Mouse (Mus musculus) CH12.LX (cell line): ENCODE results near the gene Adamtsl1. TPM values are rescaled to one million over a fixed set of nuclear protein-coding genes. Genes with fewer than 3 reads are reported as not detected.

Experiments used
- DNase-seq: peaks from one replicate; pipeline ENCODE4 v3.0.0-alpha.2; 2013; ENCODE audit errors: extremely low read depth
- H3K27ac ChIP-seq: 2 replicates; pipeline ENCODE4 v1.5.1; 2012; ENCODE audit warnings: low read depth, mild to moderate bottlenecking, control low read depth, moderate library complexity; ENCODE audit not compliant: insufficient read depth
- H3K27me3 ChIP-seq: replicated peaks from 2 replicates; pipeline ENCODE3; 2012; ENCODE audit warnings: inconsistent platforms
- H3K36me3 ChIP-seq, 2 experiments: replicated peaks in 1 of 2; 2 replicates each; pipeline versions ENCODE3 to v1.6.1; 2012; ENCODE audit warnings: inconsistent platforms in 1 of 2, low read length in 1 of 2, mild to moderate bottlenecking in 1 of 2, mixed read lengths in 1 of 2, moderate library complexity in 1 of 2; ENCODE audit not compliant: control insufficient read depth in 1 of 2, insufficient read depth in 1 of 2
- H3K4me1 ChIP-seq, 2 experiments: 2 replicates each; pipeline ENCODE4 v1.6.1; 2012; ENCODE audit warnings: inconsistent platforms in 1 of 2, moderate library complexity in 1 of 2; ENCODE audit not compliant: insufficient read depth in 2 of 2, control insufficient read depth in 1 of 2
- H3K4me2 ChIP-seq: 2 replicates; pipeline ENCODE4 v1.6.1; 2012; ENCODE audit warnings: low read depth, mild to moderate bottlenecking, control low read depth; ENCODE audit not compliant: poor library complexity, insufficient read depth, severe bottlenecking
- H3K4me3 ChIP-seq, 3 experiments: fragments of 150-350 bp in 1 of 3; sonication (generic) in 1 of 3; replicated peaks in 1 of 3; 2 replicates each; pipeline versions ENCODE3 to v1.5.1; 2011 to 2012; ENCODE audit warnings: low read depth in 2 of 3, low read length in 2 of 3, mild to moderate bottlenecking in 2 of 3, moderate library complexity in 2 of 3, control low read depth in 1 of 3, improper control_type of control experiment in 1 of 3, inconsistent platforms in 1 of 3, mixed read lengths in 1 of 3; ENCODE audit not compliant: poor library complexity in 1 of 3
- H3K79me2 ChIP-seq: replicated peaks from 2 replicates; pipeline ENCODE4 v1.6.1; 2012; ENCODE audit warnings: mild to moderate bottlenecking, moderate library complexity; ENCODE audit not compliant: control insufficient read depth, poor library complexity, insufficient read depth, severe bottlenecking; ENCODE audit errors: extremely low read depth
- H3K9ac ChIP-seq: 2 replicates; pipeline ENCODE4 v1.6.1; 2012; ENCODE audit warnings: low read depth, mild to moderate bottlenecking, control low read depth, moderate library complexity; ENCODE audit not compliant: insufficient read depth
- H3K9me3 ChIP-seq: replicated peaks from 2 replicates; pipeline ENCODE3; 2012; ENCODE audit warnings: low read length, inconsistent platforms, mixed read lengths
- BHLHE40 ChIP-seq: IDR thresholded peaks from 2 replicates; pipeline ENCODE4 v1.6.1; 2011; ENCODE audit warnings: mild to moderate bottlenecking, low read depth, low read length, improper control_type of control experiment
- CHD2 ChIP-seq: IDR thresholded peaks from 2 replicates; pipeline ENCODE4 v1.6.1; 2011; ENCODE audit warnings: low read length, improper control_type of control experiment
- CTCF ChIP-seq, 2 experiments: IDR thresholded peaks in 1 of 2; conservative IDR thresholded peaks in 1 of 2; 2 replicates each; pipeline ENCODE4 v1.5.1; 2011 to 2012; ENCODE audit warnings: low read depth in 2 of 2, low read length in 2 of 2, improper control_type of control experiment in 1 of 2, inconsistent platforms in 1 of 2, mild to moderate bottlenecking in 1 of 2, moderate library complexity in 1 of 2
- ELF1 ChIP-seq: IDR thresholded peaks from 2 replicates; pipeline ENCODE4 v1.6.1; 2014; ENCODE audit warnings: low read depth, mild to moderate bottlenecking, inconsistent platforms, low read length, improper control_type of control experiment
- EP300 ChIP-seq: IDR thresholded peaks from 2 replicates; pipeline ENCODE4 v1.6.1; 2011; ENCODE audit warnings: low read length, improper control_type of control experiment
- HCFC1 ChIP-seq: IDR thresholded peaks from 2 replicates; pipeline ENCODE4 v1.6.1; 2012; ENCODE audit warnings: low read depth, mild to moderate bottlenecking, inconsistent platforms, low read length, improper control_type of control experiment
- JUN ChIP-seq: IDR thresholded peaks from 2 replicates; pipeline ENCODE4 v1.6.1; 2011; ENCODE audit warnings: low read depth, mild to moderate bottlenecking, low read length, improper control_type of control experiment, moderate library complexity; ENCODE audit not compliant: insufficient read depth
- KAT2A ChIP-seq: IDR thresholded peaks from 2 replicates; pipeline ENCODE4 v1.6.1; 2012; ENCODE audit warnings: low read length, improper control_type of control experiment, inconsistent platforms; ENCODE audit not compliant: insufficient replicate concordance
- MAFK ChIP-seq: IDR thresholded peaks from 2 replicates; pipeline ENCODE4 v1.6.1; 2011; ENCODE audit warnings: low read length, improper control_type of control experiment; ENCODE audit not compliant: insufficient replicate concordance
- MAZ ChIP-seq: IDR thresholded peaks from 2 replicates; pipeline ENCODE4 v1.6.1; 2012; ENCODE audit warnings: low read depth, mild to moderate bottlenecking, inconsistent platforms, low read length, improper control_type of control experiment, moderate library complexity
- MEF2A ChIP-seq: IDR thresholded peaks from 2 replicates; pipeline ENCODE4 v1.6.1; 2014; ENCODE audit warnings: low read depth, mild to moderate bottlenecking, inconsistent platforms, low read length, improper control_type of control experiment, borderline replicate concordance
- MXI1 ChIP-seq: IDR thresholded peaks from 2 replicates; pipeline ENCODE4 v1.6.1; 2011; ENCODE audit warnings: mild to moderate bottlenecking, low read depth, low read length, improper control_type of control experiment
- MYC ChIP-seq: IDR thresholded peaks from 2 replicates; pipeline ENCODE4 v1.6.1; 2011; ENCODE audit warnings: low read depth, mild to moderate bottlenecking, improper control_type of control experiment, low read length
- NRF1 ChIP-seq: IDR thresholded peaks from 2 replicates; pipeline ENCODE4 v1.6.1; 2014; ENCODE audit warnings: low read depth, mild to moderate bottlenecking, inconsistent platforms, low read length, improper control_type of control experiment, moderate library complexity
- POLR2A ChIP-seq: IDR thresholded peaks from 2 replicates; pipeline ENCODE4 v1.6.1; 2011; ENCODE audit warnings: low read depth, mild to moderate bottlenecking, improper control_type of control experiment, low read length
- POLR2AphosphoS2 ChIP-seq: IDR thresholded peaks from 2 replicates; pipeline ENCODE4 v1.6.1; 2011; ENCODE audit warnings: low read depth, low read length, improper control_type of control experiment
- RAD21 ChIP-seq: IDR thresholded peaks from 2 replicates; pipeline ENCODE4 v1.6.1; 2011; ENCODE audit warnings: low read depth, mild to moderate bottlenecking, low read length, improper control_type of control experiment, moderate library complexity
- RCOR1 ChIP-seq: conservative IDR thresholded peaks from 2 replicates; pipeline ENCODE4 v1.6.1; 2012; ENCODE audit warnings: low read depth, mild to moderate bottlenecking, inconsistent platforms, low read length, improper control_type of control experiment
- SIN3A ChIP-seq: IDR thresholded peaks from 2 replicates; pipeline ENCODE4 v1.6.1; 2012; ENCODE audit warnings: low read length, improper control_type of control experiment, inconsistent platforms
- TBP ChIP-seq: conservative IDR thresholded peaks from 2 replicates; pipeline ENCODE4 v1.6.1; 2011; ENCODE audit warnings: low read depth, low read length, improper control_type of control experiment
- TCF12 ChIP-seq: IDR thresholded peaks from 2 replicates; pipeline ENCODE4 v1.6.1; 2014; ENCODE audit warnings: low read depth, mild to moderate bottlenecking, inconsistent platforms, low read length, improper control_type of control experiment
- USF1 ChIP-seq: IDR thresholded peaks from 2 replicates; pipeline ENCODE4 v1.6.1; 2014; ENCODE audit warnings: low read depth, mild to moderate bottlenecking, inconsistent platforms, low read length, improper control_type of control experiment
- USF2 ChIP-seq: conservative IDR thresholded peaks from 2 replicates; pipeline ENCODE4 v1.6.1; 2011; ENCODE audit warnings: low read depth, low read length, improper control_type of control experiment
- ZC3H11A ChIP-seq: IDR thresholded peaks from 2 replicates; pipeline ENCODE4 v1.6.1; 2012; ENCODE audit warnings: low read depth, mild to moderate bottlenecking, inconsistent platforms, low read length, improper control_type of control experiment
- ZNF384 ChIP-seq: IDR thresholded peaks from 2 replicates; pipeline ENCODE4 v1.6.1; 2012; ENCODE audit warnings: low read depth, low read length, improper control_type of control experiment, inconsistent platforms
- dilution Hi-C: fragments of 300-500 bp; cut with MboI; formaldehyde crosslinking; loops from 2 replicates; pipeline ENCODE4 v1.14.3; 2020; ENCODE audit warnings: low sequenced_read_pairs; ENCODE audit not compliant: extremely low pct_unique_long_range_greater_than_20kb, extremely low pct_ligation_motif_present
- in situ Hi-C: fragments of 300-500 bp; cut with MboI; formaldehyde crosslinking; loops from 3 replicates; pipeline ENCODE4 v1.14.3; 2019; ENCODE audit warnings: low sequenced_read_pairs, low pct_ligation_motif_present, low pct_unique_long_range_greater_than_20kb, mixed read lengths
- polyA plus RNA-seq: library from polyadenylated mRNA; unstranded; fragments of >175 nt; gene quantifications from 2 replicates; pipeline ENCODE4 v1.2.1, GENCODE M21; 2012; ENCODE audit warnings: low read depth; ENCODE audit not compliant: insufficient read length
- total RNA-seq, 2 experiments: library from RNA; depleted of rRNA; stranded (reverse); fragments of 300-350 nt in 1 of 2; fragments of >200 nt in 1 of 2; gene quantifications; 2 replicates each; pipeline ENCODE4 v1.2.3; 2012 to 2014

The Adamtsl1 gene
- total and polyA plus RNA-seq, 3 experiments, result not detected

- TF ChIP-seq TCF12 (no peak), MEF2A (no peak), POLR2A (no peak), USF1 (no peak), TBP (no peak), SIN3A (no peak), NRF1 (no peak), RAD21 (no peak), MXI1 (no peak), USF2 (no peak), HCFC1 (no peak), EP300 (no peak), POLR2AphosphoS2 (no peak), KAT2A (no peak), ZNF384 (no peak), ELF1 (no peak)
- no peak for DNase-seq
- dilution Hi-C loops (no loop called here), in situ Hi-C loops (no loop called here)
- H3K27ac ChIP-seq, result no peak overlapping the region
- no peak overlapping the region for H3K4me2 ChIP-seq
- H3K9ac ChIP-seq, result no peak overlapping the region
- H3K79me2 ChIP-seq, result no peaks in the 10 kb centered on the region
- H3K4me3 ChIP-seq, result no peak overlapping the region
- H3K4me1 ChIP-seq, result no peaks in the 10 kb centered on the region
- H3K36me3 ChIP-seq, result no peaks in the 10 kb centered on the region
- no peaks in the 10 kb centered on the region for H3K27me3 ChIP-seq
- H3K9me3 ChIP-seq, result peaks cover 41% of the 10 kb centered on the region
These were observed 195.7 kb downstream of the Adamtsl1 start for GRCm38 (mm10) chr4:85709636-85710035.

GRCm38 (mm10) chr4:85724999-85725398 is 211.0 kb downstream of the Adamtsl1 start:
- in situ Hi-C loops, result no loop called here
- no peak for DNase-seq
- H3K79me2 ChIP-seq, result no peaks in the 10 kb centered on the region
- TF ChIP-seq RCOR1 (no peak), TCF12 (no peak), USF1 (no peak), CTCF (conservative IDR thresholded peaks at IDR 0.05 in 1 of 2, IDR thresholded peaks at IDR 0.05 in 1 of 2; ENCODE audit: low read depth in 2 of 2, low read length in 2 of 2) (no peak), ZNF384 (no peak), MYC (no peak), POLR2A (no peak), CHD2 (no peak), MEF2A (no peak), USF2 (no peak), MAFK (no peak), MXI1 (no peak), JUN (no peak), SIN3A (no peak), BHLHE40 (no peak), MAZ (no peak), ZC3H11A (no peak)
- TF ChIP-seq, all 38 proteins: peak for 0
- no peaks in the 10 kb centered on the region for H3K4me1 ChIP-seq
- no peak overlapping the region for H3K27ac ChIP-seq
- no peaks in the 10 kb centered on the region for H3K36me3 ChIP-seq
- no peak overlapping the region for H3K4me3 ChIP-seq
- H3K9me3 ChIP-seq, result peaks cover 46% of the 10 kb centered on the region
- dilution Hi-C loops, result no loop called here
- no peaks in the 10 kb centered on the region for H3K27me3 ChIP-seq
- no peak overlapping the region for H3K9ac ChIP-seq
- no peak overlapping the region for H3K4me2 ChIP-seq
